ENCODE assay signal across 9 mouse cellular contexts in the genomic region with DNA sequence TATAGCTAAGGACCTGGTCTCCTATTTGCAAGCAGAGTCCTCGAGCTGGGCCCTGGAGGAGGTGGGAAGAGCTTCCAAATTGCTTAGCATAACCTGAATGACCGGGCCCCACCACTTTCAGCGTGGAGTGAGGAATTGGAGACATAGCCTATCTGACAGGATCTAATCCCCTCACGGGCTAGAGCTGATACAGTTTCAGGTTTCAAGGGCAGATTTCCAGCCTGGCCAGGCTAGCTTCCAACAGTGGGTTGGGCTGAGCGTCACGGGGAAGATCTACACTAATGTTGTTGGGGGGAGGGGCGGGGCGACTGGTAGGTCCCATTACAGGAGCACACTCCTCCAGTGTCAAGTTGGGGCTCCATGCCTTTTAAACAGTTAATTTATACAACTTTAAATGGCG. TPM values are rescaled to one million over a fixed set of nuclear protein-coding genes. Genes with fewer than 3 reads are reported as not detected.
A peak's percentile ranks its signal among the peaks of the same experiment; 100 is the strongest.
DNase-seq lines count a peak whose midpoint lies in the region; ATAC-seq lines count a peak whose summit lies in the region.
"Had no signal": no experiment of that assay in that cellular context is flagged by ENCODE, and none has a peak within 500 bp of the region (broad histone marks: within the 10 kb centered on the region; RNA-seq: fewer than 3 reads in every experiment).

No protein-coding gene starts in this region.

- H3K4me3 ChIP-seq in midbrain, embryonic 13.5 days (replicated peaks): no peak overlapping the region
- H3K4me3 ChIP-seq in midbrain, embryonic 16.5 days (ENCODE audit: low read depth, low read length): no peak overlapping the region
- H3K4me3 ChIP-seq in intestine, embryonic 15.5 days (replicated peaks): 0 out of 2 replicates have a peak overlapping the region, but pooled peaks have one; percentile 2
- no peak overlapping the region for H3K4me3 ChIP-seq in liver, embryonic 15.5 days (replicated peaks)
- H3K4me3 ChIP-seq in hindbrain, embryonic 12.5 days: no peak overlapping the region

- no peak overlapping the region for H3K27ac ChIP-seq in midbrain, embryonic 13.5 days
- no peak overlapping the region for H3K27ac ChIP-seq in midbrain, embryonic 16.5 days (ENCODE audit: low read length)
- H3K27ac ChIP-seq in intestine, embryonic 15.5 days: no peak overlapping the region; the same call in none of the 2 replicates
- 0 out of 2 replicates have a peak overlapping the region, but pooled peaks have one; percentile 16 for H3K27ac ChIP-seq in liver, embryonic 15.5 days (replicated peaks)
- no peak overlapping the region for H3K27ac ChIP-seq in hindbrain, embryonic 12.5 days
- H3K27ac ChIP-seq: macrophage had no signal

- peak; percentile 74 for DNase-seq in embryo, embryonic 10 days (ENCODE audit: low spot score)
- DNase-seq in thymus, postnatal 36 days: no peak

- H3K4me1 ChIP-seq in midbrain, embryonic 13.5 days (replicated peaks): peaks cover 71% of the 10 kb centered on the region
- H3K4me1 ChIP-seq in midbrain, embryonic 16.5 days (ENCODE audit: control insufficient read depth, insufficient read depth, low read length): peaks cover 41% of the 10 kb centered on the region
- peaks cover 77% of the 10 kb centered on the region for H3K4me1 ChIP-seq in intestine, embryonic 15.5 days (replicated peaks)
- H3K4me1 ChIP-seq in liver, embryonic 15.5 days (replicated peaks): peaks cover 82% of the 10 kb centered on the region
- H3K4me1 ChIP-seq in hindbrain, embryonic 12.5 days: peaks cover 67% of the 10 kb centered on the region

- 26% methylated on average over 9 of the region's 9 CpGs for WGBS in midbrain, embryonic 13.5 days
- 24% methylated on average over 9 of the region's 9 CpGs for WGBS in midbrain, embryonic 16.5 days
- 7% methylated on average over 9 of the region's 9 CpGs for WGBS in intestine, embryonic 15.5 days
- WGBS in liver, embryonic 15.5 days (ENCODE audit: insufficient replicate concordance): 47% methylated on average over 9 of the region's 9 CpGs
- 32% methylated on average over 9 of the region's 9 CpGs for WGBS in hindbrain, embryonic 12.5 days

- no peak for ATAC-seq in midbrain, embryonic 13.5 days
- ATAC-seq in midbrain, embryonic 16.5 days: no peak
- no peak for ATAC-seq in intestine, embryonic 15.5 days
- ATAC-seq in liver, embryonic 15.5 days (ENCODE audit: insufficient read depth): no peak
- no peak for ATAC-seq in megakaryocyte, adult 5-6 weeks (ENCODE audit: poor library complexity, severe bottlenecking)
- ATAC-seq in hindbrain, embryonic 12.5 days (ENCODE audit: low FRiP score): no peak

- H3K36me3 ChIP-seq in midbrain, embryonic 13.5 days: no peaks in the 10 kb centered on the region
- no peaks in the 10 kb centered on the region for H3K36me3 ChIP-seq in midbrain, embryonic 16.5 days (ENCODE audit: control insufficient read depth, insufficient read depth, low read length)
- no peaks in the 10 kb centered on the region for H3K36me3 ChIP-seq in intestine, embryonic 15.5 days
- H3K36me3 ChIP-seq in liver, embryonic 15.5 days (replicated peaks): no peaks in the 10 kb centered on the region; the same call in 1 of the 2 replicates
- no peaks in the 10 kb centered on the region for H3K36me3 ChIP-seq in hindbrain, embryonic 12.5 days

- peak overlapping the region; percentile 37; the same call in 1 of the 2 replicates for H3K9ac ChIP-seq in midbrain, embryonic 13.5 days (replicated peaks)
- H3K9ac ChIP-seq in midbrain, embryonic 16.5 days (ENCODE audit: low read depth, low read length): no peak overlapping the region
- H3K9ac ChIP-seq in intestine, embryonic 15.5 days: no peak overlapping the region
- H3K9ac ChIP-seq in liver, embryonic 15.5 days: no peak overlapping the region
- H3K9ac ChIP-seq in hindbrain, embryonic 12.5 days: no peak overlapping the region

- H3K27me3 ChIP-seq in midbrain, embryonic 13.5 days: peaks cover 4% of the 10 kb centered on the region; the same call in 1 of the 2 replicates
- no peaks in the 10 kb centered on the region for H3K27me3 ChIP-seq in midbrain, embryonic 16.5 days (ENCODE audit: control insufficient read depth, insufficient read depth, low read depth, low read length)
- no peaks in the 10 kb centered on the region for H3K27me3 ChIP-seq in intestine, embryonic 15.5 days (replicated peaks)
- peaks cover 51% of the 10 kb centered on the region for H3K27me3 ChIP-seq in liver, embryonic 15.5 days
- H3K27me3 ChIP-seq in hindbrain, embryonic 12.5 days: no peaks in the 10 kb centered on the region

- no peak overlapping the region for H3K4me2 ChIP-seq in midbrain, embryonic 13.5 days (replicated peaks)
- H3K4me2 ChIP-seq in midbrain, embryonic 16.5 days (ENCODE audit: low read length): no peak overlapping the region
- peak overlapping the region; percentile 41 for H3K4me2 ChIP-seq in intestine, embryonic 15.5 days (replicated peaks)
- peak overlapping the region; percentile 29 for H3K4me2 ChIP-seq in liver, embryonic 15.5 days
- no peak overlapping the region for H3K4me2 ChIP-seq in hindbrain, embryonic 12.5 days (replicated peaks)

- H3K9me3 ChIP-seq in midbrain, embryonic 13.5 days: no peaks in the 10 kb centered on the region
- H3K9me3 ChIP-seq in midbrain, embryonic 16.5 days (replicated peaks; ENCODE audit: control insufficient read depth, low read length, poor library complexity, severe bottlenecking): no peaks in the 10 kb centered on the region
- H3K9me3 ChIP-seq in intestine, embryonic 15.5 days: no peaks in the 10 kb centered on the region
- H3K9me3 ChIP-seq in liver, embryonic 15.5 days (replicated peaks): no peaks in the 10 kb centered on the region
- no peaks in the 10 kb centered on the region for H3K9me3 ChIP-seq in hindbrain, embryonic 12.5 days (replicated peaks)

RNA-seq across cellular contexts. Expression of gene Pcbp4, which starts 2.4 kb away (rescaled TPM):
- 280 and 309 TPM in 2 replicates for polyA plus RNA-seq in midbrain, embryonic 13.5 days (2015; fragmentation: Nextera tagmentation; extraction: Ambion mirVana)
- 242 and 262 TPM in 2 replicates for polyA plus RNA-seq in midbrain, embryonic 16.5 days (2015; fragmentation: Nextera tagmentation; extraction: Ambion mirVana)
- 43.7 and 49.5 TPM in 2 replicates for polyA plus RNA-seq in intestine, embryonic 15.5 days (2015; fragmentation: Nextera tagmentation; extraction: Ambion mirVana)
- 7.4 and 9.1 TPM in 2 replicates for polyA plus RNA-seq in liver, embryonic 15.5 days (2015; fragmentation: Nextera tagmentation; extraction: Ambion mirVana)
- total RNA-seq in megakaryocyte, adult 5-6 weeks (2015): 1.5 and 2.9 TPM in 2 replicates
- total RNA-seq in megakaryocyte, adult 5-6 weeks (2017): 2.4 and 4.0 TPM in 2 replicates
- 308 and 309 TPM in 2 replicates for polyA plus RNA-seq in hindbrain, embryonic 12.5 days (2016; fragmentation: Nextera tagmentation; extraction: Ambion mirVana)

RNA-seq across cellular contexts. Expression of gene Abhd14a, which starts 3.2 kb away (rescaled TPM):
- polyA plus RNA-seq in midbrain, embryonic 13.5 days (2015; fragmentation: Nextera tagmentation; extraction: Ambion mirVana): 40.2 and 43.0 TPM in 2 replicates
- polyA plus RNA-seq in midbrain, embryonic 16.5 days (2015; fragmentation: Nextera tagmentation; extraction: Ambion mirVana): 71.9 and 82.0 TPM in 2 replicates
- polyA plus RNA-seq in intestine, embryonic 15.5 days (2015; fragmentation: Nextera tagmentation; extraction: Ambion mirVana): 49.1 and 51.0 TPM in 2 replicates
- polyA plus RNA-seq in liver, embryonic 15.5 days (2015; fragmentation: Nextera tagmentation; extraction: Ambion mirVana): 20.2 and 22.0 TPM in 2 replicates
- 3.2 and 3.9 TPM in 2 replicates for total RNA-seq in megakaryocyte, adult 5-6 weeks (2015)
- total RNA-seq in megakaryocyte, adult 5-6 weeks (2017): 2.2 and 4.2 TPM in 2 replicates
- 37.5 and 39.7 TPM in 2 replicates for polyA plus RNA-seq in hindbrain, embryonic 12.5 days (2016; fragmentation: Nextera tagmentation; extraction: Ambion mirVana)

RNA-seq across cellular contexts. Expression of gene Abhd14b, which starts 3.4 kb away (rescaled TPM):
- 5.8 and 6.0 TPM in 2 replicates for polyA plus RNA-seq in midbrain, embryonic 13.5 days (2015; fragmentation: Nextera tagmentation; extraction: Ambion mirVana)
- 8.8 and 10.6 TPM in 2 replicates for polyA plus RNA-seq in midbrain, embryonic 16.5 days (2015; fragmentation: Nextera tagmentation; extraction: Ambion mirVana)
- polyA plus RNA-seq in intestine, embryonic 15.5 days (2015; fragmentation: Nextera tagmentation; extraction: Ambion mirVana): 25.4 and 31.8 TPM in 2 replicates
- 29.0 and 36.4 TPM in 2 replicates for polyA plus RNA-seq in liver, embryonic 15.5 days (2015; fragmentation: Nextera tagmentation; extraction: Ambion mirVana)
- total RNA-seq in megakaryocyte, adult 5-6 weeks (2015): 7.7 and 8.2 TPM in 2 replicates
- total RNA-seq in megakaryocyte, adult 5-6 weeks (2017): 2.9 and 3.2 TPM in 2 replicates
- polyA plus RNA-seq in hindbrain, embryonic 12.5 days (2016; fragmentation: Nextera tagmentation; extraction: Ambion mirVana): 7.6 and 8.5 TPM in 2 replicates

RNA-seq across cellular contexts. Expression of gene Acy1, which starts 12.5 kb away (rescaled TPM):
- polyA plus RNA-seq in midbrain, embryonic 13.5 days (2015; fragmentation: Nextera tagmentation; extraction: Ambion mirVana): 23.6 and 24.4 TPM in 2 replicates
- polyA plus RNA-seq in midbrain, embryonic 16.5 days (2015; fragmentation: Nextera tagmentation; extraction: Ambion mirVana): 19.8 and 21.6 TPM in 2 replicates
- 47.7 and 48.7 TPM in 2 replicates for polyA plus RNA-seq in intestine, embryonic 15.5 days (2015; fragmentation: Nextera tagmentation; extraction: Ambion mirVana)
- 32.4 and 35.5 TPM in 2 replicates for polyA plus RNA-seq in liver, embryonic 15.5 days (2015; fragmentation: Nextera tagmentation; extraction: Ambion mirVana)
- total RNA-seq in megakaryocyte, adult 5-6 weeks (2015): 1.4 and 4.8 TPM in 2 replicates
- 3.5 and 4.8 TPM in 2 replicates for total RNA-seq in megakaryocyte, adult 5-6 weeks (2017)
- 29.0 and 30.7 TPM in 2 replicates for polyA plus RNA-seq in hindbrain, embryonic 12.5 days (2016; fragmentation: Nextera tagmentation; extraction: Ambion mirVana)

RNA-seq across cellular contexts. Expression of gene Gpr62, which starts 15.1 kb away (rescaled TPM):
- polyA plus RNA-seq in midbrain, embryonic 13.5 days (2015; fragmentation: Nextera tagmentation; extraction: Ambion mirVana): 0.63 and 0.75 TPM in 2 replicates
- polyA plus RNA-seq in midbrain, embryonic 16.5 days (2015; fragmentation: Nextera tagmentation; extraction: Ambion mirVana): 0.78 and 0.98 TPM in 2 replicates
- polyA plus RNA-seq in intestine, embryonic 15.5 days (2015; fragmentation: Nextera tagmentation; extraction: Ambion mirVana): 0.20 and 0.45 TPM in 2 replicates
- not detected in 2 replicates for polyA plus RNA-seq in liver, embryonic 15.5 days (2015; fragmentation: Nextera tagmentation; extraction: Ambion mirVana)
- total RNA-seq in megakaryocyte, adult 5-6 weeks (2015): not detected in 2 replicates
- total RNA-seq in megakaryocyte, adult 5-6 weeks (2017): not detected in 2 replicates
- polyA plus RNA-seq in hindbrain, embryonic 12.5 days (2016; fragmentation: Nextera tagmentation; extraction: Ambion mirVana): 0.41 and 0.68 TPM in 2 replicates
- polyA plus RNA-seq: macrophage had no signal

Comparison
In these comparisons a context has a peak if more than half of its experiments do, and no peak if none do; other contexts are left out.
1. H3K4me2 ChIP-seq: peak in intestine, embryonic 15.5 days (single experiment) and liver, embryonic 15.5 days (single experiment); none in midbrain, embryonic 13.5 days (single experiment), midbrain, embryonic 16.5 days (single experiment) and hindbrain, embryonic 12.5 days (single experiment).